Mouse (Mus musculus): Measurements from ENCODE around the gene Acadvl.

Gene Acadvl

DNA sequence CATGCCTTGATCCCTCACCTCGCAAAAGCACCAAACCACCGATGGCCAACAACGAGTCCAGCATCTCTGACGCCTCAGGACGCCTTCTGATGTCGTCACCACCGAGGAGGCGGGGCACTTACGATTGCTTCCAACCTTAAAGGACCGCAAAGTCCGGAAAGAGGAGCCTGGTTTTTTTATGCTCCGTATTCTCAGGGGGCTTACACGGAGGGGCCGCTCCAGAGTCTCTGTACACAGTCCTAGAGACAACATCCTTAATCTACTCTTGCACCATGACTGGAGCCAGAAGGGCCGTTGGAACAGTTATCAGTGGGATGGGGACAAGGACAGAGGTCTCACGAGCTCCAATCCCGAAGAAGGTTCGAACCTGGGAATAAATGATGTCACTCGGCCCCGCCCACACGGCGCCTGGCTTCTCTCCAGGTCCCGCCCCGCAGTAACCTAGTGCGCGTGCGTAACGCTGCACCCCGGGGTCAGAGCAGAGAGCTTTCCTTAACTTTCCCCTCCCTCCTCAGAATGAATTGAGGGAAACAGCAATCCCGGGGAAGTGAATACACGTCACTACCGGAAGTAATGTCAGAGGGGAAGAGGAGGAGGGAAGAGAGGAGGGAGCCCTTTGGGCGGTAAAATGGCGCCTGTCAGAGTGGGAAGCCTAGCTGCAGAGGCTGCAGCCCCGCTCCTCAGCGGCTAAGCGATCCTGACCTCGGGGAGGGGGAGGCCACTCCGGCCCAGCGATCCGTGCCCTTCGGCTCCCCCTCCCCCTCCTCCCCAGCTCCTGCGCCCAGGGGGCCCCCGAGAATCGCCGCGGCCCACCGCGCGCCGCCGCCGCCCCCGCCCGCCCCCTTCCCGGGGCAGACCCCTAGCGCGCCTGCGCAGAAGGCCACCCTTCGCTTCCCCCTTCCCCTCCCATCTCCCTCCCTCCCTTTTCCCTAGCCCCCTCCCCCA, 34.7 kb downstream of the Acadvl start:
- DNase-seq (ENCODE audit: low spot score in 2 of 2) = peak; percentile 99

DNA sequence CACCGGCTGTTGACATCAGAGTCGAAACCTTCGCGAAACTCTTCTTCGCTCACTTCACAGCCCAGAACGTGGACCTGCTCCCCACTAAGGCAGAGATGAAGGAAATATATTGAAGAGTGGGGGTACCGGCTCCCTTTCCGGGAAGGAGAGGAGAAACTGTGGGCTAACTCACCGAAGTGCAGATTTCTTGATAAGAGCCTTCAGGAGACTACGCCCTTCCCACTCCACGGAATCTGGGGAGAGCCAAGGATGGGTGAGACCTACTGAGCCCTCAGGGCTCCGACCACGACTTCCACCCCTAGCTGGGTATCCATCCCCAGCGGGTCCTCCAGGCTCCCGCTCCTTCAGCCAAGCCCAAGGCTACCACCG, 35.4 kb downstream of the Acadvl start:
- DNase-seq (ENCODE audit: low spot score in 2 of 2) = no peak

DNA sequence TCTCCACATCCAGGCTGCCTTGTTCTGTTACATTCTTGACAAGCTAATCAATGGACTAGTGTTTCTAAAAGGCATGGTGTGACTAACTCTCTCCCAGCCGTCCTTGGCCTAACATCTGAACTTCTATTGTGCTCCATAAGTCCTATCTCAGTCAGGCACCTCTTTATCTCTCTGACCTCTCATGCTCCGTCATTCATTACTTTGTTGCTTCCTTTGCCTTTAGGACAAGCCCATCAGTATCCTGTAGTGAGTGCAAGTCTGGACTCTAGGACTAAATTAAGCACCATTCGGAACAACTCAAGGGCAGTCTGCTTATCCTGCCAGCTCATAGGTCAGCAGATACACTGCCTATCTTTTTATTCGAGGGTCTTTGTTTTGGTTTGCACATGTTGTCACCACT, 38.9 kb downstream of the Acadvl start:
- DNase-seq (ENCODE audit: low spot score in 2 of 2) = no peak

DNA sequence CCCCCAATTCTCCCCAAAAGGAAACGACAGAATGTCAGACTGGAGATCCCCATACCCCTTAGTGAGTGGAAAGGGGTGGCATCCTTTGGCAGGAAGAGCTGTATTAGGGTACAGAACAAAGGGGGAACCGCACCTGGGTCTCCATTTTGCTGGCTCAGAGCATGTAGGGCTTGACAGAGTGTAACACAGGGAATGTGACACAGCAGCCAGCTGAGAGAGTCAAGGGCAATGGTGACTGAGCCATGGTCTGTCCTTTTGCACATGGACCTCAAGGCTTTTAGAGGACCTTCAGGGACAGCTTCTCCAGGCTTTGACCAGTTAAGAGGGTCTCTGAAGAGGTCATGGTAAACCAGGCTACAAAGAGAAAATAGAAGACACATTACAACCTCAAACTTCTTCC, 40.3 kb downstream of the Acadvl start:
- no peak for DNase-seq (ENCODE audit: low spot score in 2 of 2)

DNA sequence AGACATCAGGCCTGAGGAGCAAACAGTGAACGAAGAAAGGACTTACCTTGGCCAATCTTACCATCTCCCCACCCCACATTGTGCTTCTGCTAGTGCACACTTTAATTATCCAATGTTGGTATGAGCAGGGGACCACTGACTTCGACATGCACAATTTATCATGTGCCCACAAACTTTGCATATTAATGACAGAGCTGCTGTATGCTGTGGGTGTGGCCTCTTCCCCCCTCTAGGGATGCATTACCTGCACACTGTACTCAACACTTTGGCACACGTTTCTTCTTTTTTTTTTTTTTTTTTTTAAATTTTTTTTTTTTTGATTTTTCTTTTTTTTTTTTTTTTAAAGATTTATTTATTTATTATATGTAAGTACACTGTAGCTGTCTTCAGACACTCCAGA, 44.4 kb downstream of the Acadvl start:
- DNase-seq (ENCODE audit: low spot score in 2 of 2) = no peak

DNA sequence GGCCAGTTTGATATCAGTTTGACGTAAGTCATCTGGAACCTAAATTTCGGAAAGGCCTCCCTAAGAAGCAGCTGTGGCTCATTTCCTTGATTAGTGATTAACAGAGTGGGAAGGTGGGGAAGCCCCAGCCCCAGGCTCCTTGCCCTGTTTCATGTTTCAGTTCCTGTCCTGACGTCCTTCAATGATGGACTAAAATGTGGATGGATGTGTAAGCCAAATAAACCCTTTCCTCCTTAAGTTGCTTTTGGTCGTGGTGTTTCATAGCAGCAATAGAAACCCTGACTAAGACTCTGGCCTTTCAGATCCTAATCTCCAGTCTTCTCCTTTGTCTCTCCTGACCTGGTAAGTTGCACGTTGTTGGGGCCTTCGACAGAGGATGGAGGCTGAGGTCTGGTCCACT, 45.0 kb downstream of the Acadvl start:
- no peak for DNase-seq (ENCODE audit: low spot score in 2 of 2)

DNA sequence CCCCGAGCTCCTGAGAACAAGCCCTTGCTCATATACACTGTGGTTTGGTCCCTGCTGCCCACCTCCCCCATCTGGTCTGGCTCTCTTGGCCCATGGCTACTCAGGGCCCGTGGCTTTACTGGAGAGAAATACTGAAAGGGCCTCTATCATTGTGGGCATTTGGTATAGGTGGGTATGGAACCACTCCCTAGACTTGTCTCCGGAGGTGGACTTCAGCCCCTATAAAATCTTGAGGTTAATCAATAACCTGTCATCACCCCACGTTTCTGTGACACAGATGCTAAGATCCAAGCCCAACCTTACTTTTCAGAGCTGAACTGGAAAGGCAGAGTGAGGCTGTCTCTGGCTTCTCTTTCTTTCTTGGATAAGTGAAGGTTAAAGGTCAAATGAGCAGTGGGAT, 46.4 kb downstream of the Acadvl start:
- DNase-seq (ENCODE audit: low spot score in 2 of 2) = no peak

DNA sequence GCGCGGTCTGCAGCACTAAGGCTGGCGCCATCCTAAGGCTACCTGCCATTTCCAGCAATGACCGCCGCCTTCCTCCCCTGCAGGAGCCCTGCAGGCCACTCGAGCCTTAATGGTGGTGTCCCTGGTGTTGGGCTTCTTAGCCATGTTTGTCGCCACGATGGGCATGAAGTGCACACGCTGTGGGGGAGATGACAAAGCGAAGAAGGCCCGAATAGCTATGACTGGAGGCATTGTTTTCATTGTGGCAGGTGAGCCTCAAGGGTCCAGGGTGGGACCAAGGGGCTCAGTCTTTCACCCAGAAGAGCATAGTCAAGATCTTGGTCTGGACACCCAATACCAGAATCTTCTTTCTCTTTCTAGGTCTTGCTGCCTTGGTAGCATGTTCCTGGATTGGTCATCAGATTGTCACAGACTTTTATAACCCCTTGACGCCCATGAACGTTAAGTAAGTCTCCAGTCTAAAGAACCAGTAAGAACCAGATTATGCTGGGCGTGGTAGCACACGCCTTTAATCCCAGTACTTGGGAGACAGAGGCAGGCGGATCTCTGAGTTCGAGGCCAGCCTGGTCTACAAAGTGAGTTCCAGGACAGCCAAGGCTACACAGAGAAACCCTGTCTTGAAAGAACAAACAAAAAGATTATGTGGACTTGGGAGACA, 48.2 kb downstream of the Acadvl start:
- no peak for DNase-seq (ENCODE audit: low spot score in 2 of 2)

DNA sequence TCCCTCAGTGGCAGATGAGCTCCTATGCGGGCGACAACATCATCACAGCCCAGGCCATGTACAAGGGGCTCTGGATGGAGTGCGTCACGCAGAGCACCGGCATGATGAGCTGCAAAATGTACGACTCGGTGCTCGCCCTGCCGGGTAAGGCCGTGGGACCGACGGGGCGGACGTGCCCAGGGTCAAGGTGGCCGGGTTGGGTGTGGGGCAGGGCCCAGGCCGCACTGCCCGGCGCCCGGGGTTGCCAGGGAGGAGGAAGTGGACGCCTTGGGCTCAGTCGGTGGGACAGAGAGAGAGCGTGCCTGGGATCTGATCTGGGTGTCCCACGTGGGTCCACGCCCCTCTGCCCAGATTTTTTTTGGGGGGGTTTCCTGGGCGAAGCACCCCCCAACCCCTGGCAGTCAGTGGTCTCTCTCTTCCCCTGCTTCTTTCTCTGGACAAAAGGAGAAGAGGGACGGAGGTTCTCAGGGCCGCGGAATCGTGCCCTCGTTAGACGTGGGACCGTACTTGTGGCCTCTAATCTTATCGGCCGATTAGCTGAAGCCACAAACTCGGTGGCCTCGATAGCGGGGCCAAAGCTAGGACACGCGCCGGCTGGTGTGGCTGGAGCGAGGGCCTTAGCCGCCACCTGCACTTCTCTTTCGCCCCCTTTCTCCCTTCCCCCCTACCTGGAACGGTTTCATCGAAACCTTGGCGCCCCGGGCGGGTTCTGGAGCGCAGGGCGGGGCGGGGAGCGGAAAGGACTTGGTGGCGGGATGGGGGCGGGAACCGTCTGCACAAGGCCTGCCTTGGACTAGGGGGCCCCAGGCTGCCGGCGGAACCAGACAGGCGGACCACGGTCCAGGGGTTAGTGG, 49.0 kb downstream of the Acadvl start:
- peak; percentile 37 to 61 for DNase-seq (ENCODE audit: low spot score in 2 of 2)

DNA sequence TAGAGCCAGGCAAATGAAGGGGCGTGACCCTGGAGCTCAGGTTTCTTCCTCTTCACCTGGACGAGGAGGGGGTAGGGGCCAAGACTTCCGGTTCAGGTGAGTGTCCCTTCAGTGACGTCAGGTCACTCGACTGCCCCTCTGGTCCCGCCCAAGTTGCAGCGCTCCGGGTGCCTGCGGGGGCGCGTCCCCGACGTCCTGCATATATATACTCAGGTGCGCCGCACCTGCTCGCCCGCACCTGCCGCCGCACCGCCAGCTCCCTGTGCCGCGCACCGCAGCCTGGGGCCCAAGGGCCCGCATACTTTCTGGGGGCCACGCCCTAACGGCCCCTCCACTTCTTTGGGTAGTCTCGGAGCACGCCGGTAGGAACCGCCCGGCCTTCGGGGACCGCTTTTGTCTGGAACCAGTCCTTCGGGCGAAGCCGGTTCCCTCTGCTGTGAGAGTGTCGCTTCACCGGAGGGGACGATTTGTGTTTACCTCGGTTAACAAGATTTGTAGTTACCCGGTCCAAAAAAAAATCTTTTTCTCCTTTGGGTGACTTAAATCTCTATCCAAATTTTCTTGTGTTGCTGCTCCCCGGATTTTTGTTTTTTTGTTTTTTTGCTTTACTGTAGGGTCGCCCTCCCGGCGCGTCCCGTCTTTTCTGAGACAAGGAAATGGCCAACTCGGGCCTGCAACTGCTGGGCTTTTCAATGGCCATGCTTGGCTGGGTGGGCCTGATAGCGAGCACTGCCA, 49.8 kb downstream of the Acadvl start:
- DNase-seq (ENCODE audit: low spot score in 2 of 2) = peak; percentile 65 to 77

DNA sequence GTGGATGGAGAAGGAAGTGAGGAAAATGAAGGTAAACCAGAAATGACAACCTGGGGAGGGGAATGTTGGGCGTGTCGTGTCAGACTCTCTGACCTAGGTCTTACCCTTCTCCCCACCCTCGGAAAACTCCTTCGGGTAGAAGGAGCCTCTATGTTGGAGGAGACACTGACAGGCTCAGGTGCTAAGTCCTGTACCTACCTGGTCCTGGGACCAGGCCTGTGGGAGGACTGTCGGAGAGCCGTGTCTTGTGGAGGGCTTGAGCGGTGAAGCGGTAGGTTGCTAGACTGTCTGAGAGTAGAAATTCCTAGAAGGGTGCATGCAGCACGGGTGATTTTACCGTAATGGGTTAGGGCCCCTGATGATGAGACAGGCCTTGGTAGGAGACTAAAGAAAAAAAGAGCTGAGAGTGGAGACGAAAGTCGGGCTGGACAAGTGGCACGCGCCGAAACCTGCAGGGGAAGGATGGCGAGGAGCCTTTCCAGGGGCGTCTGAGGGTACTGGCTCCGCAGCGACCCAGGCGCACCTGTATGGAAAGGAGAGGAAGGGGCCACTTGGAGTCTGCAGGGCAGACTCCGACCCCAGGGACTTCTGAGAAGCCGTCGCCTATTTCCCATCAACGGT, 50.5 kb downstream of the Acadvl start, which contains the start of gene Cldn7:
Gene Cldn7 (plus strand): TSS at position 130 of the 621 bp plus-strand sequence.
- no peak for DNase-seq (ENCODE audit: low spot score in 2 of 2)

DNA sequence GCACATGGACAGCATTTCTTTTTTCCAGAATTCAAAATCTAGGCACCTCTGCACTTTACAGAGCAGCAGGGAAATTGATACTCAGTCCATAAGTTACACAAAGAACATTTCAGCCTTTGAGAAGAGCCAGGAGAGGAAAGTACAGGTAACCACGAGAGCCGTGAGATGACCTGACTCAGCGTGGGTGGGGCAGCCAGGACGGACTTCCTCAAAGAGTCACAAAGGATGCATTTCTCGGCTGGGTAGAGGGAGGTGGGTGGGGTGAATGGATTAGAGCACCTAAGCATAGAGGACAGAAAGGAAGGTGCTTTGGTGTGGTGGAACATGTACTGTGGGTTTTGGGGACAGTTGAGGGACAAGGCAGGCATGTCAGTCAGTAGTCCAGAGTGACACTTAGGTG, 53.4 kb downstream of the Acadvl start:
- DNase-seq (ENCODE audit: low spot score in 2 of 2) = peak; percentile 36 to 57

DNA sequence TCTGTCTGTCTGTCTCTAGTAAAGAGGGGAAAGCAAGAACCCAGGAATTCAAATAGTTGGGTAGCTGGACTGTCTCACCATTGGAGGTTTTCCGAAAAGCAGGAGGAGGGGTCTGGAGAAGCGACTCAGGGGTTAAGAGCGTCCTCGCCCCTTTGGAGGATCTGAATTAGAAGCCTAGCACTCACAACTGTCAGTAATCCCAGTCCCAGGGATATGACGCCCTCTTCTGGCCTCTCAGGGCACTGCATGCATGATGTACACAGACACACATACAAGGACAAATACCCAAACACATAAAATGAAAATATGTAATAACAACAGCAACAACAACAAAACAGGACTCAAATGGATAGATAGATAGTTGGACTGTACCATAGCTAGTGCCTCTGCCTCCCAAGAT, 54.6 kb downstream of the Acadvl start:
- DNase-seq (ENCODE audit: low spot score in 2 of 2) = no peak

All from urinary bladder, postnatal 36 days (tissue).